Mouse (Mus musculus): Measurements from ENCODE around the gene Slc26a8.

Slc26a8 gene

DNA sequence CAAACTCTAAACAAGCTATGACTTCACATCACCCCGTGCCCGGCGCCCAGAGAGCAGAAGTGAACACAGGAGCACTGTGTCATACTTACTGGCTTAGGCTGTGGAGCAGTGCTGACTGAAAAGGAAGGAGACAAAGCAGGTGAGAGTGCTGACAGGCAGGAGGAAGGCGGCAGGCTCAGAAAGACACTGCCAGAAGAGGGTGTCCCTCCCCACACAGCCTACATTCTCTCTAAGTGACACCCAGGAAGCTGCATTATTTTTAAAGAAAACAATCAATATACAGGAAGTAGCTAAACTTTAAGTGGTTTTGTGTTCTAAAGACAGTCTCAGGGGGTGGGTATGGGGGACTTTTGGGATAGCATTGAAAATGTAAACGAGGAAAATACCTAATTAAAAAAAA, 89.3 kb downstream of the Slc26a8 start:
- DNase-seq (ENCODE audit: low read depth, low spot score): no peak

DNA sequence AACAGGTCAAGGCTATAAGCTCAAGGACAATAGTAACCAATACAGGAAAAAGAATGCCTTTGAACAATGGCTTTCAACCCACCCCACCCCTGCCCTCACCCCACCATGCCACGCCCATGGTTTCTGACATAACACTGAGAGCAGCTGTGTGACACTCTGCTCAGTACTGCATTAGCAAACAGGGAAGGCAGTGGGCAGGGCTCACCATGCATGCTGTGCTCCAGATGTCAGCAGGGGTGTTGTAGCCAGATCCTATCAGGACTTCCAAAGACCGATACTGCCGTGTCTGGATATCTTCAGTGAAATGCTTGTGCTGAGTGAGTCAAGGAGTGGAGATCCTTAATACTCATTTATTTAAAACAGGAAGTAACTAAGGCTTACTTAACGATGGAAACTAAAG, 96.1 kb downstream of the Slc26a8 start:
- no peak for DNase-seq (ENCODE audit: low read depth, low spot score)

GRCm38 (mm10) chr17:28592998-28593397, 97.0 kb downstream of the Slc26a8 start:
- peak; percentile 58 for DNase-seq (ENCODE audit: low read depth, low spot score)

- DNase-seq (ENCODE audit: low read depth, low spot score): no peak
These were observed 98.6 kb downstream of the Slc26a8 start for GRCm38 (mm10) chr17:28591476-28591875.

DNA sequence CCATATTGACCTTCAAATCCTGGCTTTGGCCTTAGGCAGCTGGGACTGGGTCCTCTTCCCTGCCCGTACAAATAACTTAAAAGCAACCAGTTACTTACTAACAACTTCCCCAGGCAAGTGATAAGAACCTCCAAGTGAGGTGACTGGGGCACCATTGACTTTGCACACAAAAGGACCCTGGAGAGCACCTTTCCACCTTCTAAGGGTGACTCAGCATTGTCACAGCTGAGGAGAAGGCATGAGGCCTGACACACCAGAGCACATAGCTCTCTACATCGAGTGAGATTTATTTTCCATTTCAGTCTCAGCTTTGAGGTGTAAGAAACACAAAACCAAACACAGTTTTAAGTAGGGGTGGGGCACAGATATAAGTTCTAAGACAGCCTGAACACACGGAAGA, 99.4 kb downstream of the Slc26a8 start:
- no peak for DNase-seq (ENCODE audit: low read depth, low spot score)

GRCm38 (mm10) chr17:28588591-28588990, 101.4 kb downstream of the Slc26a8 start:
- DNase-seq (ENCODE audit: low read depth, low spot score): no peak

Measured in forelimb bud, embryonic 11.5 days (tissue).